Mouse (Mus musculus) fibroblast of lung, adult 2 months (primary cell): ENCODE measurements around the gene Zfp512.
"Not testable (repeated sequence)": the region's sequence is repeated elsewhere in the genome, so short reads cannot be mapped to it uniquely, and the experiment has no call there.

Experiments
- DNase-seq: peaks from one replicate; pipeline ENCODE4 v3.0.0-alpha.2; 2011; ENCODE audit warnings: low read depth

The Zfp512 gene

GRCm38 (mm10) chr5:31451878-31452561, at the start of gene Zfp512:
TSS of gene Zfp512 (plus strand) at chr5:31452431.
- DNase-seq: peak; percentile 84

- not testable (repeated sequence) for DNase-seq
Observed at GRCm38 (mm10) chr5:31434727-31435126, 17.5 kb upstream of the Zfp512 start.

GRCm38 (mm10) chr5:31451336-31451735, 895 bp upstream of the Zfp512 start:
- no peak for DNase-seq

GRCm38 (mm10) chr5:31452562-31452878, 289 bp downstream of the Zfp512 start:
- DNase-seq: no peak

GRCm38 (mm10) chr5:31452886-31453410, 717 bp downstream of the Zfp512 start:
- no peak for DNase-seq

GRCm38 (mm10) chr5:31467798-31468197, 15.6 kb downstream of the Zfp512 start:
- no peak for DNase-seq

- DNase-seq: no peak
Observed at GRCm38 (mm10) chr5:31469711-31470110, 17.5 kb downstream of the Zfp512 start.

GRCm38 (mm10) chr5:31470334-31470733, 18.1 kb downstream of the Zfp512 start:
- DNase-seq: peak; percentile 22

GRCm38 (mm10) chr5:31480536-31480935, 28.3 kb downstream of the Zfp512 start:
- no peak for DNase-seq

- no peak for DNase-seq
Observed at GRCm38 (mm10) chr5:31485440-31485839, 33.2 kb downstream of the Zfp512 start, which contains the start of gene 4930548H24Rik. TSS of gene 4930548H24Rik (plus strand) at chr5:31485740.

- DNase-seq: no peak
Observed at GRCm38 (mm10) chr5:31487889-31488288, 35.7 kb downstream of the Zfp512 start.

- DNase-seq: no peak
Observed at GRCm38 (mm10) chr5:31489116-31489769, 37.0 kb downstream of the Zfp512 start.

- no peak for DNase-seq
Observed at GRCm38 (mm10) chr5:31492031-31492430, 39.8 kb downstream of the Zfp512 start.

GRCm38 (mm10) chr5:31494513-31495297, 42.5 kb downstream of the Zfp512 start, which contains the start of gene Gpn1:
TSS of gene Gpn1 (plus strand) at chr5:31494741.
- peak; percentile 83 for DNase-seq

GRCm38 (mm10) chr5:31504843-31505242, 52.6 kb downstream of the Zfp512 start:
- DNase-seq: no peak

GRCm38 (mm10) chr5:31512481-31512880, 60.2 kb downstream of the Zfp512 start:
- no peak for DNase-seq

GRCm38 (mm10) chr5:31520556-31520955, 68.3 kb downstream of the Zfp512 start:
- DNase-seq: no peak

GRCm38 (mm10) chr5:31526354-31527116, 74.3 kb downstream of the Zfp512 start, which contains the start of gene Slc4a1ap:
TSS of gene Slc4a1ap (plus strand) at chr5:31526995.
- peak; percentile 68 for DNase-seq

GRCm38 (mm10) chr5:31527117-31527680, 75.0 kb downstream of the Zfp512 start:
- no peak for DNase-seq

- not testable (repeated sequence) for DNase-seq
Observed at GRCm38 (mm10) chr5:31527707-31528106, 75.5 kb downstream of the Zfp512 start, which contains the start of gene Supt7l. TSS of gene Supt7l (minus strand) at chr5:31527807.

GRCm38 (mm10) chr5:31528560-31528959, 76.3 kb downstream of the Zfp512 start:
- no peak for DNase-seq
